Mouse (Mus musculus): ENCODE results near the gene Ift57. TPM values are rescaled to one million over a fixed set of nuclear protein-coding genes. Genes with fewer than 3 reads are reported as not detected.

Ift57 gene
- total and polyA plus RNA-seq, 3 experiments, result 13.3 to 28.8 (median 21.3) TPM

DNA sequence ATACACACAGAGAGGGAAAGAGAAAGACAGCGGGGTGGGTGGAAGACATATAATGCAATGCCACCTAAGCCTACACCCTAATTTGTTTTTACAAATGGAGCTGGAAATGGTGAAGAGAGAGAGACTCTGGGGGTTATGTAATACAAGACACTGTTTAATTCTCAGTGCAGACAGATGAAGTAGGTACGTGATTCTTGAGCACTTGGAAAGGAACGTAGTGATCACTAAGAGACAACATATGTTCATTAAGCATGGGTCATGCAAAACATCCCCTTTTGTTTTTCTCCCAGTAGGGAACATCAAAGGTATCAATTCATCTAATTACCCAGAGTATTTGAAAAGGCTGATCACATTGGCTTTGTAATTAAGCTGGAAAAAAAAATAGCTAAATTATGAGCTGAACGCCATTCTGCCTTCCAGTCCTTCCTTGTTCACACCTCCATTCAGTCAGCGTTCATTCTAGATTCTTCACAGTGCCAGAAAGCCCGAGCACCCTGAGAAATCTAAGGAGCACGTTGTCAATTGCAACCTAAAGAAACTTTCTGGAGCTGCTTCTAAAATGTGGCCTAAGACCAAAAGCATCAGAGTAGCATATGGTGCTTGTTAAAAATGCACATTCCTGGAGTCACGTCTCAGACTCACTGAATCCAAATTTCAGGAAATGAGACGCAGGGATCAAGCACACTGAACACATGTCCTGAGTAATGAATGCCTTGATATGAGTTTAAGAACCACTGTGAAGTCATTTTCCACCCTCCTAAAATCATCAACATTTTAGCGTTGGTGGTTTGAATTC lies 114.0 kb downstream of the Ift57 start:
- Histone ChIP-seq H3K4me1 (ENCODE audit: control insufficient read depth in 1 of 2, insufficient read depth in 2 of 2) (peaks cover 11 to 39% of the 10 kb centered on the region in 2 experiments), H3K9ac (ENCODE audit: insufficient read depth, low read depth) (no peak overlapping the region), H3K36me3 (replicated peaks in 1 of 2; ENCODE audit: control insufficient read depth in 1 of 2, insufficient read depth in 1 of 2, low read length in 1 of 2) (no peaks in the 10 kb centered on the region), H3K79me2 (replicated peaks; ENCODE audit: control insufficient read depth, extremely low read depth, insufficient read depth, poor library complexity, severe bottlenecking) (no peaks in the 10 kb centered on the region), H3K27me3 (replicated peaks) (no peaks in the 10 kb centered on the region), H3K4me3 (replicated peaks in 1 of 3; ENCODE audit: low read depth in 2 of 3, low read length in 2 of 3, poor library complexity in 1 of 3) (no peak overlapping the region), H3K9me3 (replicated peaks; ENCODE audit: low read length) (peaks cover 6% of the 10 kb centered on the region), H3K4me2 (ENCODE audit: insufficient read depth, low read depth, poor library complexity, severe bottlenecking) (no peak overlapping the region), H3K27ac (ENCODE audit: insufficient read depth, low read depth) (no peak overlapping the region)
- dilution Hi-C loops (cut with MboI; ENCODE audit: extremely low pct_ligation_motif_present, extremely low pct_unique_long_range_greater_than_20kb, low sequenced_read_pairs), result no loop called here
- TF ChIP-seq NELFE (IDR thresholded peaks at IDR 0.05; ENCODE audit: low read depth, low read length) (no peak), ZMIZ1 (IDR thresholded peaks at IDR 0.05; ENCODE audit: low read depth, low read length) (no peak)
- in situ Hi-C loops (cut with MboI; ENCODE audit: low pct_ligation_motif_present, low pct_unique_long_range_greater_than_20kb, low sequenced_read_pairs), result no loop called here
- DNase-seq (ENCODE audit: extremely low read depth), result no peak

DNA sequence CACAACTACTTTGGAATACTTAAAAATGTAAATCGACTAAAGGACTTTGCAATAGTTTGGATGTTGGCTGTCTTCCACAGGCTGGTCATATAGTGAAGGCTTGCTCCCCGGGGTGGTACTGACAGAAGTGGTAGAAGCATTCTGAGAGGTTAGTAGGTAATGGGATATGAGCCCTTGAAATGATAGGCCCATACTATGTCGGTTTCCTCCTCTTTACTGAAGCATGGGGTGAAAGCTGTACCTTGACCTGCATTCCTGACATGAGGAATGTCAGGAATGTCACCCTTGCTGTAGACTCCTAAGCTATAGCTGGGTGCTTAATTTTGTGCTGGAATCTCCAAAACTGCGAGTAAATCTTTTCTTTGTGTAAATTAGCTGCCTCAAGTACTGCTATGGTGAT lies 115.4 kb downstream of the Ift57 start:
- in situ Hi-C loops (cut with MboI; ENCODE audit: low pct_ligation_motif_present, low pct_unique_long_range_greater_than_20kb, low sequenced_read_pairs) (no loop called here), dilution Hi-C loops (cut with MboI; ENCODE audit: extremely low pct_ligation_motif_present, extremely low pct_unique_long_range_greater_than_20kb, low sequenced_read_pairs) (no loop called here)
- Histone ChIP-seq H3K79me2 (replicated peaks; ENCODE audit: control insufficient read depth, extremely low read depth, insufficient read depth, poor library complexity, severe bottlenecking) (no peaks in the 10 kb centered on the region), H3K27ac (ENCODE audit: insufficient read depth, low read depth) (no peak overlapping the region), H3K27me3 (replicated peaks) (no peaks in the 10 kb centered on the region), H3K4me3 (replicated peaks in 1 of 3; ENCODE audit: low read depth in 2 of 3, low read length in 2 of 3, poor library complexity in 1 of 3) (no peak overlapping the region), H3K4me2 (ENCODE audit: insufficient read depth, low read depth, poor library complexity, severe bottlenecking) (no peak overlapping the region), H3K9ac (ENCODE audit: insufficient read depth, low read depth) (no peak overlapping the region), H3K36me3 (replicated peaks in 1 of 2; ENCODE audit: control insufficient read depth in 1 of 2, insufficient read depth in 1 of 2, low read length in 1 of 2) (no peaks in the 10 kb centered on the region), H3K9me3 (replicated peaks; ENCODE audit: low read length) (peaks cover 6% of the 10 kb centered on the region), H3K4me1 (ENCODE audit: control insufficient read depth in 1 of 2, insufficient read depth in 2 of 2) (peaks cover 15 to 53% of the 10 kb centered on the region in 2 experiments)
- DNase-seq (ENCODE audit: extremely low read depth), result no peak
- TF ChIP-seq PAX5 (IDR thresholded peaks at IDR 0.05; ENCODE audit: low read length) (no peak), E2F4 (IDR thresholded peaks at IDR 0.05; ENCODE audit: insufficient replicate concordance, low read depth, low read length) (no peak), MAZ (IDR thresholded peaks at IDR 0.05; ENCODE audit: low read depth, low read length) (no peak), JUND (conservative IDR thresholded peaks at IDR 0.05; ENCODE audit: low read depth, low read length) (no peak), MEF2A (IDR thresholded peaks at IDR 0.05; ENCODE audit: borderline replicate concordance, low read depth, low read length) (no peak), UBTF (IDR thresholded peaks at IDR 0.05; ENCODE audit: low read depth, low read length) (no peak), HCFC1 (IDR thresholded peaks at IDR 0.05; ENCODE audit: low read depth, low read length) (no peak), MXI1 (IDR thresholded peaks at IDR 0.05; ENCODE audit: low read depth, low read length) (no peak), BHLHE40 (IDR thresholded peaks at IDR 0.05; ENCODE audit: low read depth, low read length) (no peak), CTCF (conservative IDR thresholded peaks at IDR 0.05 in 1 of 2, IDR thresholded peaks at IDR 0.05 in 1 of 2; ENCODE audit: low read depth in 2 of 2, low read length in 2 of 2) (no peak), MAX (IDR thresholded peaks at IDR 0.05; ENCODE audit: low read length) (no peak)

Other genes with a start within 250 kb of the Ift57 start
- gene Cd47, start 101.3 kb downstream of the Ift57 start, total RNA-seq (2012; rRNA removed), result 111 and 142 TPM in 2 replicates
- gene Cd47, start 101.3 kb downstream of the Ift57 start, total RNA-seq (2014; rRNA removed), result 277 and 278 TPM in 2 replicates
- gene Cd47, start 101.3 kb downstream of the Ift57 start, polyA plus RNA-seq (2012; ENCODE audit: insufficient read length, low read depth), result 102 and 109 TPM in 2 replicates

Data from CH12.LX (cell line).